Mouse (Mus musculus) stomach, embryonic 14.5 days (tissue): ENCODE data around the gene Nol4l. TPM values are rescaled to one million over a fixed set of nuclear protein-coding genes. Genes with fewer than 3 reads are reported as not detected.

ENCODE experiments used
- ATAC-seq: fragments of 200-750 bp; cut with Nextera tagmentation; 2 replicates; pipeline ENCODE4 v1.8.0; 2017; ENCODE audit warnings: low read depth, moderate TSS enrichment; ENCODE audit not compliant: insufficient number of reproducible peaks, insufficient read depth, low FRiP score
- H3K27ac ChIP-seq: fragments of 300-500 bp; sonication (generic); 2 replicates; pipeline ENCODE4 v1.5.1; 2014; ENCODE audit warnings: mild to moderate bottlenecking, low read length, moderate library complexity, mixed read lengths
- H3K27me3 ChIP-seq: fragments of 300-500 bp; sonication (generic); 2 replicates; pipeline ENCODE4 v1.6.1; 2014; ENCODE audit warnings: low read length, control low read depth, mixed read lengths; ENCODE audit not compliant: control insufficient read depth, insufficient read depth
- H3K36me3 ChIP-seq: fragments of 300-500 bp; sonication (generic); 2 replicates; pipeline ENCODE4 v1.6.1; 2014; ENCODE audit warnings: mild to moderate bottlenecking, control low read depth, low read length, moderate library complexity, mixed read lengths; ENCODE audit not compliant: control insufficient read depth, insufficient read depth
- H3K4me1 ChIP-seq: fragments of 300-500 bp; sonication (generic); 2 replicates; pipeline ENCODE4 v1.6.1; 2014; ENCODE audit warnings: low read length, control low read depth, mixed read lengths; ENCODE audit not compliant: control insufficient read depth, insufficient read depth
- H3K4me2 ChIP-seq: fragments of 300-500 bp; sonication (generic); replicated peaks from 2 replicates; pipeline ENCODE4 v1.6.1; 2014; ENCODE audit warnings: low read depth, low read length, control low read depth
- H3K4me3 ChIP-seq: fragments of 300-500 bp; sonication (generic); 2 replicates; pipeline ENCODE4 v1.5.1; 2014; ENCODE audit warnings: low read depth, low read length, control low read depth
- H3K9ac ChIP-seq: fragments of 300-500 bp; sonication (generic); replicated peaks from 2 replicates; pipeline ENCODE4 v1.6.1; 2014; ENCODE audit warnings: low read depth, mild to moderate bottlenecking, control low read depth, low read length, moderate library complexity, mixed read lengths
- H3K9me3 ChIP-seq: fragments of 300-500 bp; sonication (generic); 2 replicates; pipeline ENCODE4 v1.6.1; 2016; ENCODE audit warnings: low read depth, low read length, control low read depth; ENCODE audit not compliant: control insufficient read depth
- WGBS: fragments of 180-500 bp; shearing (Covaris S2); extraction: QIAGEN DNeasy Blood & Tissue Kit; methylation state at CpG from one replicate; pipeline ENCODE4 v1.1.7; 2014; 5-methylcytosine and 5-hydroxymethylcytosine counted together
- polyA plus RNA-seq: library from polyadenylated mRNA; unstranded; fragments of >200 nt; fragmentation: Nextera tagmentation; extraction: Ambion mirVana; gene quantifications from 2 replicates; pipeline ENCODE4 v1.2.1, GENCODE M21; 2014

Nol4l gene
- polyA plus RNA-seq, 1 experiment from 2014 or later, result 17.7 TPM

DNA sequence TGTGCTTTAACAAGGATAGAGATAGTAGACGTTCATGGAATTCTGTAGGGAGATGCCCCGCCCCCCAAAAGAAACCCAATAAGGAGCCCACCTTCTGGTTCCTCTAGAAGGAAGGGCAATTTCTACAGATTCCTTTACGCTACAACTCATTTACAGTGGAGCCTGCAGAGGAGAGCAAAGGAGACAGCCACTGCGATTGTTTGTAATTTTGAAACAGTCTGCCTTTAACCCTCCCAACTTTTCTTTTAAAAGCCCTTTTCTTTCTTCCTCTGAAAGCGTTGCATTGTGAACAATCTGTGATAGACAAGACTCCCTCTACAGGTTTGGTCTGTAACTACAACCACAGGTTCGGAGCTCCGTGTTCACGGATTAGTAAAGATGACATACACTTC lies 83.8 kb downstream of the Nol4l start:
- H3K4me1 ChIP-seq, result peaks cover 28% of the 10 kb centered on the region
- under 1% methylated on average over 8 of the region's 8 CpGs for WGBS
- no peak for ATAC-seq
- H3K4me2 ChIP-seq, result peak overlapping the region; percentile 97
- no peaks in the 10 kb centered on the region for H3K36me3 ChIP-seq
- no peaks in the 10 kb centered on the region for H3K9me3 ChIP-seq
- peak overlapping the region; percentile 98 for H3K27ac ChIP-seq
- H3K9ac ChIP-seq, result peak overlapping the region; percentile 62
- H3K27me3 ChIP-seq, result no peaks in the 10 kb centered on the region
- H3K4me3 ChIP-seq, result peak overlapping the region; percentile 66

- Histone ChIP-seq H3K36me3 (no peaks in the 10 kb centered on the region), H3K4me1 (peaks cover 34% of the 10 kb centered on the region), H3K4me2 (peak overlapping the region; percentile 97), H3K27ac (peak overlapping the region; percentile 98), H3K9me3 (no peaks in the 10 kb centered on the region), H3K9ac (peak overlapping the region; percentile 62), H3K4me3 (peak overlapping the region; percentile 66), H3K27me3 (no peaks in the 10 kb centered on the region)
- ATAC-seq, result peak; percentile 59
- WGBS, result under 1% methylated on average over 59 of the region's 59 CpGs
These were observed 84.4 kb downstream of the Nol4l start for GRCm38 (mm10) chr2:153445137-153446016.

- Histone ChIP-seq H3K27me3 (no peaks in the 10 kb centered on the region), H3K4me3 (peak overlapping the region; percentile 66), H3K9me3 (no peaks in the 10 kb centered on the region), H3K4me2 (peak overlapping the region; percentile 97), H3K36me3 (no peaks in the 10 kb centered on the region), H3K9ac (peak overlapping the region; percentile 81), H3K4me1 (peaks cover 39% of the 10 kb centered on the region), H3K27ac (peak overlapping the region; percentile 98)
- WGBS, result under 1% methylated on average over 45 of the region's 64 CpGs
- peak; percentile 64 for ATAC-seq
These were observed 85.3 kb downstream of the Nol4l start for GRCm38 (mm10) chr2:153444254-153445136.

- Histone ChIP-seq H3K27me3 (no peaks in the 10 kb centered on the region), H3K4me3 (peak overlapping the region; percentile 66), H3K36me3 (no peaks in the 10 kb centered on the region), H3K9ac (peak overlapping the region; percentile 81), H3K9me3 (no peaks in the 10 kb centered on the region), H3K4me2 (peak overlapping the region; percentile 97), H3K4me1 (peaks cover 39% of the 10 kb centered on the region), H3K27ac (peak overlapping the region; percentile 98)
- under 1% methylated on average over 59 of the region's 59 CpGs for WGBS
- ATAC-seq, result peak; percentile 40
These were observed 86.1 kb downstream of the Nol4l start for GRCm38 (mm10) chr2:153443434-153444240.

DNA sequence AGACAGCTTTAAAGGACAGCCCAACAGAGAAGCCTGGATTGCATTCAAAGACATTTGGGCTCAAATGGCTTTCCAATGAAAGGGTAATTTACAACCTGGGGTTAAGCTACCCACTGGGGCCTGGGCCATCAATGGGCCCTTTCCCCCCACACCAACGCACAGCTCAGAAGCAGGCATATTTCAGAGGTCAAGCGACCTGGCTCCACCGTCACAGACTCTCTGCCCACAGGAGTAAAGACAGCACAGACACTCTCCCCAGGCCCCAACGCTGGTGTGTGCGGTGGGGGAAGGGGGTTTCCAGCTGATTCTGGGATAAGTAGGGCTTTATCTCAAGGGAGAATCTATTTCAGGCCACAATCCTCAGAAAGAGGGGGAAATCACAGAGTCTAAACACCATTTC lies 87.1 kb downstream of the Nol4l start:
- no peaks in the 10 kb centered on the region for H3K27me3 ChIP-seq
- no peak for ATAC-seq
- no peaks in the 10 kb centered on the region for H3K36me3 ChIP-seq
- H3K4me2 ChIP-seq, result peak overlapping the region; percentile 97
- H3K4me1 ChIP-seq, result peaks cover 41% of the 10 kb centered on the region
- peak overlapping the region; percentile 81; the same call in 1 of the 2 replicates for H3K9ac ChIP-seq
- H3K4me3 ChIP-seq, result peak overlapping the region; percentile 66
- WGBS, result 16% methylated on average over 5 of the region's 5 CpGs
- no peaks in the 10 kb centered on the region for H3K9me3 ChIP-seq
- peak overlapping the region; percentile 24; the same call in 1 of the 2 replicates for H3K27ac ChIP-seq

DNA sequence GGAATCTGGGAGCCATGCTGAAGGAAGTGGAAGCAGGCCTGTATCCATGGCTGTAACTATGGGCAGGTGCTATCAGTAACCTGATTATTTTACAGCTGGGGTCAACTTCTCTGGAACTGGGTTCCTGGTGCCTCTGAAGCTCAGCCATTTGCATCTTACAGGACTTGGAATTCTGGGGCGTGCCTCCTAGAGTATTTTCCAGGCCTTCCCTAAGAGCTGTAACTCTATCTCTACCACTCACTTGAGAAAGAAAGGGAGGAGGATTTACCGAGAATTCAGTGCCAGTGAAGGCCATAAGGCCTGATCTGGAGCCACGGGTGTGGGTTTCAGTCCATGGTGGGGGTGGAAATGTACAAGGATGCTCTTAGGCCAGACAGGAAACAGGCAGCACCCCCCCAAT lies 88.5 kb downstream of the Nol4l start:
- 16% methylated on average over 3 of the region's 3 CpGs for WGBS
- peaks cover 53% of the 10 kb centered on the region for H3K4me1 ChIP-seq
- no peaks in the 10 kb centered on the region for H3K9me3 ChIP-seq
- H3K4me2 ChIP-seq, result peak overlapping the region; percentile 97
- peak overlapping the region; percentile 76; the same call in 1 of the 2 replicates for H3K27ac ChIP-seq
- no peak for ATAC-seq
- H3K27me3 ChIP-seq, result no peaks in the 10 kb centered on the region
- H3K9ac ChIP-seq, result no peak overlapping the region
- H3K4me3 ChIP-seq, result no peak overlapping the region
- H3K36me3 ChIP-seq, result no peaks in the 10 kb centered on the region; the same call in 1 of the 2 replicates

GRCm38 (mm10) chr2:153440755-153441154 lies 89.0 kb downstream of the Nol4l start:
- peak overlapping the region; percentile 97 for H3K4me2 ChIP-seq
- no peak for ATAC-seq

More at GRCm38 (mm10) chr2:153440755-153441154, 89.0 kb downstream of the Nol4l start:
- H3K27ac ChIP-seq, result peak overlapping the region; percentile 21; the same call in 1 of the 2 replicates
- H3K9ac ChIP-seq, result no peak overlapping the region
- no peaks in the 10 kb centered on the region; the same call in 1 of the 2 replicates for H3K36me3 ChIP-seq
- no peaks in the 10 kb centered on the region for H3K9me3 ChIP-seq
- H3K4me3 ChIP-seq, result no peak overlapping the region
- WGBS, result 53% methylated on average over 2 of the region's 2 CpGs
- no peaks in the 10 kb centered on the region for H3K27me3 ChIP-seq
- peaks cover 58% of the 10 kb centered on the region for H3K4me1 ChIP-seq
